Mouse (Mus musculus): Measurements from ENCODE around the gene Tbc1d2b. TPM values are rescaled to one million over a fixed set of nuclear protein-coding genes. Genes with fewer than 3 reads are reported as not detected.

Gene Tbc1d2b
- polyA plus RNA-seq, 1 experiment, result 6.7 TPM

- Histone ChIP-seq H3K79me3 (ENCODE audit: low read depth) (no peaks in the 10 kb centered on the region), H3K4me3 (ENCODE audit: insufficient read depth, poor library complexity, severe bottlenecking) (no peak overlapping the region), H3K27me3 (ENCODE audit: control insufficient read depth, insufficient read depth, insufficient read length) (no peaks in the 10 kb centered on the region), H3K36me3 (ENCODE audit: control insufficient read depth, insufficient read depth) (no peaks in the 10 kb centered on the region), H3K79me2 (ENCODE audit: control insufficient read depth, insufficient read depth) (no peaks in the 10 kb centered on the region), H3ac (ENCODE audit: control insufficient read depth, insufficient read length, low read depth) (no peak overlapping the region)
- TF ChIP-seq FOSL1 (IDR thresholded peaks at IDR 0.05; ENCODE audit: insufficient read depth, low read length, poor library complexity, severe bottlenecking) (no peak), MAX (IDR thresholded peaks at IDR 0.05) (no peak), MYOD1 (IDR thresholded peaks at IDR 0.05; ENCODE audit: control insufficient read depth, insufficient read length, low read depth) (no peak), USF1 (IDR thresholded peaks at IDR 0.05; ENCODE audit: low read depth) (no peak), CEBPB (IDR thresholded peaks at IDR 0.05; ENCODE audit: low read depth) (no peak), MYOG (IDR thresholded peaks at IDR 0.05; ENCODE audit: control insufficient read depth, extremely low read depth, insufficient read length) (no peak), CTCF (IDR thresholded peaks at IDR 0.05; ENCODE audit: control insufficient read depth, insufficient read depth, insufficient read length) (no peak)
Observed at GRCm38 (mm10) chr9:90226081-90226741, 44.4 kb downstream of the Tbc1d2b start.

- Histone ChIP-seq H3K4me3 (ENCODE audit: insufficient read depth, poor library complexity, severe bottlenecking) (no peak overlapping the region), H3K79me3 (ENCODE audit: low read depth) (no peaks in the 10 kb centered on the region), H3K36me3 (ENCODE audit: control insufficient read depth, insufficient read depth) (no peaks in the 10 kb centered on the region), H3ac (ENCODE audit: control insufficient read depth, insufficient read length, low read depth) (no peak overlapping the region), H3K79me2 (ENCODE audit: control insufficient read depth, insufficient read depth) (no peaks in the 10 kb centered on the region), H3K27me3 (ENCODE audit: control insufficient read depth, insufficient read depth, insufficient read length) (no peaks in the 10 kb centered on the region)
- no peak for TF ChIP-seq CEBPB (IDR thresholded peaks at IDR 0.05; ENCODE audit: low read depth)
- TF ChIP-seq MAX (IDR thresholded peaks at IDR 0.05), result no peak
- TF ChIP-seq CTCF (IDR thresholded peaks at IDR 0.05; ENCODE audit: control insufficient read depth, insufficient read depth, insufficient read length), result no peak
- TF ChIP-seq FOSL1 (IDR thresholded peaks at IDR 0.05; ENCODE audit: insufficient read depth, low read length, poor library complexity, severe bottlenecking), result no peak
- no peak for TF ChIP-seq MYOD1 (IDR thresholded peaks at IDR 0.05; ENCODE audit: control insufficient read depth, insufficient read length, low read depth)
- no peak for TF ChIP-seq USF1 (IDR thresholded peaks at IDR 0.05; ENCODE audit: low read depth)
- no peak for TF ChIP-seq MYOG (IDR thresholded peaks at IDR 0.05; ENCODE audit: control insufficient read depth, extremely low read depth, insufficient read length)
Observed at GRCm38 (mm10) chr9:90222275-90222674, 48.3 kb downstream of the Tbc1d2b start.

DNA sequence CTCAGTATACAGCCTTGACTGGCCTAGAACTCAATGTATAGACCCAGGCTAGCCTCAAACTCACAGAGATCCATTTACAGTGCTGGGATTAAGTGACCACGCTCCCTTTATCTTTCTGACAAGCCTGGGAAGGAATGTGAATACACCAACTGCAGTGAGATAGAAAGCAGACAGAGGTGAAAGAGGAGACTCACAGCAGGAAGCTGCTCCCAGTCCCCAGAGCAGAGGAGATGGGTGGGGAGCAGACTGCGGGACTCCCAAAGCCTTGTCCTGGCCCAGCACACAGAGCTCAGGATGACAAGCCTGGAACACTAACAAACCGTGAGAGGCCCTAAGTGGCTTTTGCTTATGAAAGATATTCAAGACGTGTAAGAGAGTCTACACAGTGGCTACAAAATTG, 53.1 kb downstream of the Tbc1d2b start:
- H3K4me3 ChIP-seq (ENCODE audit: insufficient read depth, poor library complexity, severe bottlenecking), result no peak overlapping the region
- H3K27me3 ChIP-seq (ENCODE audit: control insufficient read depth, insufficient read depth, insufficient read length), result no peaks in the 10 kb centered on the region
- TF ChIP-seq MYOG (IDR thresholded peaks at IDR 0.05; ENCODE audit: control insufficient read depth, extremely low read depth, insufficient read length) (no peak), MYOD1 (IDR thresholded peaks at IDR 0.05; ENCODE audit: control insufficient read depth, insufficient read length, low read depth) (no peak), CTCF (IDR thresholded peaks at IDR 0.05; ENCODE audit: control insufficient read depth, insufficient read depth, insufficient read length) (no peak), CEBPB (IDR thresholded peaks at IDR 0.05; ENCODE audit: low read depth) (no peak), USF1 (IDR thresholded peaks at IDR 0.05; ENCODE audit: low read depth) (no peak), FOSL1 (IDR thresholded peaks at IDR 0.05; ENCODE audit: insufficient read depth, low read length, poor library complexity, severe bottlenecking) (no peak), MAX (IDR thresholded peaks at IDR 0.05) (no peak)
- no peaks in the 10 kb centered on the region for H3K79me2 ChIP-seq (ENCODE audit: control insufficient read depth, insufficient read depth)
- H3K79me3 ChIP-seq (ENCODE audit: low read depth), result no peaks in the 10 kb centered on the region
- H3K36me3 ChIP-seq (ENCODE audit: control insufficient read depth, insufficient read depth), result no peaks in the 10 kb centered on the region
- no peak overlapping the region for H3ac ChIP-seq (ENCODE audit: control insufficient read depth, insufficient read length, low read depth)

DNA sequence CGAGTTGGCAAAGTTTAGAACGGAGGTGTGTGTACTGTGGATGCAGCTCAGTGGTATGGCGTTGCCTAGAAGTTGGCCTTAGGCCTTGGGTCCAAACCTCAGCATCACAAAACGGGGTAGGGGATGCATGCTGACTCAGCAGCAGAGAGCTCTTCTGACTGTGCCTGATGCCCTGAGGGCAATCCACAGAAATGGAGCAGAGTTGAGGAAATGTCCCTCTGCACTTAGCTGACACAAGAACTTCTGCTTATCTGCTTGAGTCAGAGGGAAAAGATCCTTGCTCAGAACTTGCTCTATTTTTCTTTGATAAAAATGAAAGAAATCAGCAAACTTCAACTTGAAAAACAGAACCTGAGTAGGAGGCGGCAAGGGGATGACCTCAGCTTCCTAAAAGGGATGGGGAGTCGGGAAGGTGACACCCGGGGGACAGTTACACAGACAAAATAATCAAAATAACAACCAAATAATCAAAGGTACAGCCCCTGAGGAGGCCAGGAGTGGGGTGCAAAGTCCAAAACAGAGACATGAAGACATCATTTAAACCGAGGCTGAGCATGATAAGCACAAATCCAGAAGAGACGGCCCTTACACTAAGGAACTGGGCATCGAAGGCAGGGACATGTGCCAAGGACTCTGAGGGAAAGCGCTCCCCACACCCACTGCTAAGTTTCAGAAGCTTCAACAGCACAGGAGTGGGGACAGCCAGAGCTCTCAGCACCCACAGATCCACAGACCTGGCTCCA, 54.2 kb downstream of the Tbc1d2b start:
- H3K79me3 ChIP-seq (ENCODE audit: low read depth), result no peaks in the 10 kb centered on the region
- TF ChIP-seq FOSL1 (IDR thresholded peaks at IDR 0.05; ENCODE audit: insufficient read depth, low read length, poor library complexity, severe bottlenecking) (no peak), USF1 (IDR thresholded peaks at IDR 0.05; ENCODE audit: low read depth) (no peak), MAX (IDR thresholded peaks at IDR 0.05) (no peak), MYOD1 (IDR thresholded peaks at IDR 0.05; ENCODE audit: control insufficient read depth, insufficient read length, low read depth) (no peak), MYOG (IDR thresholded peaks at IDR 0.05; ENCODE audit: control insufficient read depth, extremely low read depth, insufficient read length) (no peak), CTCF (IDR thresholded peaks at IDR 0.05; ENCODE audit: control insufficient read depth, insufficient read depth, insufficient read length) (no peak), CEBPB (IDR thresholded peaks at IDR 0.05; ENCODE audit: low read depth) (no peak)
- H3K79me2 ChIP-seq (ENCODE audit: control insufficient read depth, insufficient read depth), result no peaks in the 10 kb centered on the region
- no peaks in the 10 kb centered on the region for H3K36me3 ChIP-seq (ENCODE audit: control insufficient read depth, insufficient read depth)
- no peaks in the 10 kb centered on the region for H3K27me3 ChIP-seq (ENCODE audit: control insufficient read depth, insufficient read depth, insufficient read length)
- H3K4me3 ChIP-seq (ENCODE audit: insufficient read depth, poor library complexity, severe bottlenecking), result no peak overlapping the region
- H3ac ChIP-seq (ENCODE audit: control insufficient read depth, insufficient read length, low read depth), result no peak overlapping the region

DNA sequence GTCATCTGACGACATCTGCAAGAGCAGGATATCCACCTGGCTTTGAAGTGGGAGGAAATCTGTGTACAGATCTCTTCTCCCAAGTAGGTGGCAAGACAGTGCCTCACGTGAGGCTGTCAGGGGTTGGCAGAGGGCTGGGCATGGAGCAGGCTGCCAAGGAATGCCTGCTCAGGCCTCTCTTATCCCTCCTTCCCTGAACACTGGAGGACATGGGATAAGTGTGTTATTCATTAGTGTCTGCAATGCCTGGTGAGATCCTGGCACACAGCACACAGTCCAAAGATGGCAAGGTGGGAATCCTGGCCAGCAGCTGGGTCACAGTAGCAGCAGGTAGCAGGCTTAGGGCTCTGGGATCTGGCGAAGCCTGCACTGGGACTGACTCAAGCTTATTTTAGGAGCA, 57.5 kb downstream of the Tbc1d2b start:
- no peak overlapping the region for H3ac ChIP-seq (ENCODE audit: control insufficient read depth, insufficient read length, low read depth)
- no peaks in the 10 kb centered on the region for H3K36me3 ChIP-seq (ENCODE audit: control insufficient read depth, insufficient read depth)
- TF ChIP-seq USF1 (IDR thresholded peaks at IDR 0.05; ENCODE audit: low read depth), result no peak
- no peak for TF ChIP-seq MAX (IDR thresholded peaks at IDR 0.05)
- TF ChIP-seq CEBPB (IDR thresholded peaks at IDR 0.05; ENCODE audit: low read depth), result no peak
- TF ChIP-seq FOSL1 (IDR thresholded peaks at IDR 0.05; ENCODE audit: insufficient read depth, low read length, poor library complexity, severe bottlenecking), result no peak
- no peak for TF ChIP-seq MYOD1 (IDR thresholded peaks at IDR 0.05; ENCODE audit: control insufficient read depth, insufficient read length, low read depth)
- TF ChIP-seq CTCF (IDR thresholded peaks at IDR 0.05; ENCODE audit: control insufficient read depth, insufficient read depth, insufficient read length), result no peak
- no peak for TF ChIP-seq MYOG (IDR thresholded peaks at IDR 0.05; ENCODE audit: control insufficient read depth, extremely low read depth, insufficient read length)
- no peaks in the 10 kb centered on the region for H3K27me3 ChIP-seq (ENCODE audit: control insufficient read depth, insufficient read depth, insufficient read length)
- H3K79me2 ChIP-seq (ENCODE audit: control insufficient read depth, insufficient read depth), result no peaks in the 10 kb centered on the region
- H3K4me3 ChIP-seq (ENCODE audit: insufficient read depth, poor library complexity, severe bottlenecking), result no peak overlapping the region
- no peaks in the 10 kb centered on the region for H3K79me3 ChIP-seq (ENCODE audit: low read depth)
